Mouse (Mus musculus): ENCODE results near the gene Pgm5. TPM values are rescaled to one million over a fixed set of nuclear protein-coding genes. Genes with fewer than 3 reads are reported as not detected.
A peak's percentile ranks its signal among the peaks of the same experiment; 100 is the strongest.

Pgm5 gene
- polyA plus RNA-seq, 1 experiment from 2014 or later = 3.3 TPM

GRCm38 (mm10) chr19:24683016-24683720 lies 178.5 kb downstream of the Pgm5 start:
- Histone ChIP-seq H3K4me2 (replicated peaks; ENCODE audit: low read depth) (peak overlapping the region; percentile 33), H3K27me3 (replicated peaks; ENCODE audit: control insufficient read depth, insufficient read depth, low read length) (no peaks in the 10 kb centered on the region), H3K4me1 (replicated peaks; ENCODE audit: control insufficient read depth, insufficient read depth, low read length) (peaks cover 12% of the 10 kb centered on the region), H3K4me3 (ENCODE audit: low read depth, low read length) (no peak overlapping the region), H3K9ac (ENCODE audit: low read depth, low read length) (no peak overlapping the region), H3K9me3 (ENCODE audit: control insufficient read depth) (no peaks in the 10 kb centered on the region), H3K36me3 (ENCODE audit: control insufficient read depth, insufficient read depth) (no peaks in the 10 kb centered on the region), H3K27ac (ENCODE audit: low read depth, low read length) (peak overlapping the region; percentile 87)
- ATAC-seq = peak; percentile 96
- WGBS = 30% methylated on average over 12 of the region's 12 CpGs
- no peak for TF ChIP-seq CTCF (IDR thresholded peaks at IDR 0.05; ENCODE audit: low read depth)

GRCm38 (mm10) chr19:24677242-24677984 lies 184.2 kb downstream of the Pgm5 start:
- no peaks in the 10 kb centered on the region for H3K9me3 ChIP-seq (ENCODE audit: control insufficient read depth)
- no peak for TF ChIP-seq CTCF (IDR thresholded peaks at IDR 0.05; ENCODE audit: low read depth)
- no peak overlapping the region for H3K9ac ChIP-seq (ENCODE audit: low read depth, low read length)
- H3K36me3 ChIP-seq (ENCODE audit: control insufficient read depth, insufficient read depth) = no peaks in the 10 kb centered on the region
- no peak for ATAC-seq
- no peak overlapping the region for H3K4me3 ChIP-seq (ENCODE audit: low read depth, low read length)
- H3K27me3 ChIP-seq (replicated peaks; ENCODE audit: control insufficient read depth, insufficient read depth, low read length) = no peaks in the 10 kb centered on the region
- peaks cover 12% of the 10 kb centered on the region for H3K4me1 ChIP-seq (replicated peaks; ENCODE audit: control insufficient read depth, insufficient read depth, low read length)
- H3K4me2 ChIP-seq (replicated peaks; ENCODE audit: low read depth) = no peak overlapping the region
- no peak overlapping the region for H3K27ac ChIP-seq (ENCODE audit: low read depth, low read length)
- WGBS = 68% methylated on average over 8 of the region's 8 CpGs

- no peak for TF ChIP-seq CTCF (IDR thresholded peaks at IDR 0.05; ENCODE audit: low read depth)
- H3K27me3 ChIP-seq (replicated peaks; ENCODE audit: control insufficient read depth, insufficient read depth, low read length) = no peaks in the 10 kb centered on the region
- no peak for ATAC-seq
- H3K4me1 ChIP-seq (replicated peaks; ENCODE audit: control insufficient read depth, insufficient read depth, low read length) = peaks cover 6% of the 10 kb centered on the region; the same call in 1 of the 2 replicates
- no peak overlapping the region for H3K27ac ChIP-seq (ENCODE audit: low read depth, low read length)
- 84% methylated on average over 7 of the region's 7 CpGs for WGBS
- H3K9ac ChIP-seq (ENCODE audit: low read depth, low read length) = no peak overlapping the region
- H3K4me2 ChIP-seq (replicated peaks; ENCODE audit: low read depth) = 0 out of 2 replicates have a peak overlapping the region, but pooled peaks have one; percentile 3
- no peaks in the 10 kb centered on the region for H3K9me3 ChIP-seq (ENCODE audit: control insufficient read depth)
- H3K36me3 ChIP-seq (ENCODE audit: control insufficient read depth, insufficient read depth) = no peaks in the 10 kb centered on the region
- H3K4me3 ChIP-seq (ENCODE audit: low read depth, low read length) = no peak overlapping the region
These were observed 185.2 kb downstream of the Pgm5 start for GRCm38 (mm10) chr19:24676429-24676828.

GRCm38 (mm10) chr19:24673762-24674161 lies 187.9 kb downstream of the Pgm5 start, which contains the start of gene Tmem252:
Gene Tmem252 (plus strand): TSS chr19:24674008.
- peak within 1 kb of the TSS; percentile 60 for H3K4me2 ChIP-seq (replicated peaks; ENCODE audit: low read depth)
- peak within 1 kb of the TSS; percentile 19 for H3K4me3 ChIP-seq (ENCODE audit: low read depth, low read length)
- 38% methylated on average over 4 of the region's 4 CpGs for WGBS
- TF ChIP-seq CTCF (IDR thresholded peaks at IDR 0.05; ENCODE audit: low read depth) = peak; percentile 29
- ATAC-seq = peak; percentile 64
- H3K27me3 ChIP-seq (replicated peaks; ENCODE audit: control insufficient read depth, insufficient read depth, low read length) = no peaks in the 10 kb centered on the region
- H3K27ac ChIP-seq (ENCODE audit: low read depth, low read length) = peak within 1 kb of the TSS; percentile 57
- H3K9me3 ChIP-seq (ENCODE audit: control insufficient read depth) = no peaks in the 10 kb centered on the region
- no peaks in the 10 kb centered on the region for H3K36me3 ChIP-seq (ENCODE audit: control insufficient read depth, insufficient read depth)
- peaks cover 6% of the 10 kb centered on the region; the same call in 1 of the 2 replicates for H3K4me1 ChIP-seq (replicated peaks; ENCODE audit: control insufficient read depth, insufficient read depth, low read length)
- no peak within 1 kb of the TSS for H3K9ac ChIP-seq (ENCODE audit: low read depth, low read length)

GRCm38 (mm10) chr19:24673331-24673730 lies 188.3 kb downstream of the Pgm5 start:
- Histone ChIP-seq H3K4me1 (replicated peaks; ENCODE audit: control insufficient read depth, insufficient read depth, low read length) (peaks cover 6% of the 10 kb centered on the region; the same call in 1 of the 2 replicates), H3K9me3 (ENCODE audit: control insufficient read depth) (no peaks in the 10 kb centered on the region), H3K27ac (ENCODE audit: low read depth, low read length) (peak overlapping the region; percentile 57), H3K36me3 (ENCODE audit: control insufficient read depth, insufficient read depth) (no peaks in the 10 kb centered on the region), H3K9ac (ENCODE audit: low read depth, low read length) (no peak overlapping the region), H3K4me3 (ENCODE audit: low read depth, low read length) (no peak overlapping the region), H3K27me3 (replicated peaks; ENCODE audit: control insufficient read depth, insufficient read depth, low read length) (no peaks in the 10 kb centered on the region), H3K4me2 (replicated peaks; ENCODE audit: low read depth) (peak overlapping the region; percentile 60)
- 47% methylated on average over 10 of the region's 10 CpGs for WGBS
- no peak; the same call in 1 of the 2 replicates for ATAC-seq
- no peak for TF ChIP-seq CTCF (IDR thresholded peaks at IDR 0.05; ENCODE audit: low read depth)

GRCm38 (mm10) chr19:24672366-24672960 lies 189.2 kb downstream of the Pgm5 start:
- WGBS = 44% methylated on average over 10 of the region's 10 CpGs
- Histone ChIP-seq H3K4me1 (replicated peaks; ENCODE audit: control insufficient read depth, insufficient read depth, low read length) (peaks cover 6% of the 10 kb centered on the region; the same call in 1 of the 2 replicates), H3K27ac (ENCODE audit: low read depth, low read length) (peak overlapping the region; percentile 50), H3K9ac (ENCODE audit: low read depth, low read length) (no peak overlapping the region), H3K36me3 (ENCODE audit: control insufficient read depth, insufficient read depth) (no peaks in the 10 kb centered on the region), H3K4me2 (replicated peaks; ENCODE audit: low read depth) (no peak overlapping the region), H3K4me3 (ENCODE audit: low read depth, low read length) (no peak overlapping the region), H3K9me3 (ENCODE audit: control insufficient read depth) (no peaks in the 10 kb centered on the region), H3K27me3 (replicated peaks; ENCODE audit: control insufficient read depth, insufficient read depth, low read length) (no peaks in the 10 kb centered on the region)
- no peak for ATAC-seq
- TF ChIP-seq CTCF (IDR thresholded peaks at IDR 0.05; ENCODE audit: low read depth) = no peak

Data from intestine, postnatal 0 days (tissue).